Mouse (Mus musculus) embryonic facial prominence, embryonic 15.5 days (tissue): ENCODE measurements around the gene Syne1. TPM values are rescaled to one million over a fixed set of nuclear protein-coding genes. Genes with fewer than 3 reads are reported as not detected.

ENCODE experiments used
- ATAC-seq: fragments of 200-750 bp; cut with Nextera tagmentation; 2 replicates; pipeline ENCODE4 v1.8.0; 2017; ENCODE audit warnings: low read depth, moderate TSS enrichment; ENCODE audit not compliant: insufficient number of reproducible peaks, low FRiP score, low TSS enrichment
- H3K27ac ChIP-seq: fragments of 300-500 bp; sonication (generic); replicated peaks from 2 replicates; pipeline ENCODE4 v1.5.1; 2015; ENCODE audit warnings: mild to moderate bottlenecking, inconsistent platforms
- H3K27me3 ChIP-seq: fragments of 300-500 bp; sonication (generic); 2 replicates; pipeline ENCODE4 v1.6.1; 2015; ENCODE audit warnings: inconsistent platforms
- H3K36me3 ChIP-seq: fragments of 300-500 bp; sonication (generic); 2 replicates; pipeline ENCODE4 v1.6.1; 2015; ENCODE audit warnings: mild to moderate bottlenecking, inconsistent platforms
- H3K4me1 ChIP-seq: fragments of 300-500 bp; sonication (generic); 2 replicates; pipeline ENCODE4 v1.6.1; 2015; ENCODE audit warnings: inconsistent platforms
- H3K4me2 ChIP-seq: fragments of 300-500 bp; sonication (generic); replicated peaks from 2 replicates; pipeline ENCODE4 v1.6.1; 2015; ENCODE audit warnings: mild to moderate bottlenecking, inconsistent platforms
- H3K4me3 ChIP-seq: fragments of 300-500 bp; sonication (generic); replicated peaks from 2 replicates; pipeline ENCODE4 v1.5.1; 2015; ENCODE audit warnings: mild to moderate bottlenecking, inconsistent platforms
- H3K9ac ChIP-seq: fragments of 300-500 bp; sonication (generic); 2 replicates; pipeline ENCODE4 v1.6.1; 2015; ENCODE audit warnings: inconsistent platforms
- H3K9me3 ChIP-seq: fragments of 300-500 bp; sonication (generic); replicated peaks from 2 replicates; pipeline ENCODE4 v1.6.1; 2016; ENCODE audit warnings: inconsistent platforms
- WGBS: fragments of 180-500 bp; shearing (Covaris S2); methylation state at CpG from one replicate; pipeline ENCODE4 v1.1.7; 2015; 5-methylcytosine and 5-hydroxymethylcytosine counted together
- polyA plus RNA-seq: library from polyadenylated mRNA; unstranded; fragments of >200 nt; fragmentation: Nextera tagmentation; extraction: Ambion mirVana; gene quantifications from 2 replicates; pipeline ENCODE4 v1.2.1, GENCODE M21; 2015

Gene Syne1
- polyA plus RNA-seq, 1 experiment from 2014 or later: 8.0 TPM

- Histone ChIP-seq H3K4me1 (no peaks in the 10 kb centered on the region), H3K4me3 (no peak overlapping the region), H3K36me3 (no peaks in the 10 kb centered on the region), H3K9ac (no peak overlapping the region), H3K9me3 (no peaks in the 10 kb centered on the region), H3K27me3 (no peaks in the 10 kb centered on the region), H3K4me2 (no peak overlapping the region), H3K27ac (no peak overlapping the region)
- no peak for ATAC-seq
- WGBS: 74% methylated on average over 4 of the region's 4 CpGs
Measured at GRCm38 (mm10) chr10:5560526-5560925, 9.2 kb upstream of the Syne1 start.

- H3K9ac ChIP-seq: no peak overlapping the region
- no peaks in the 10 kb centered on the region for H3K9me3 ChIP-seq
- no peaks in the 10 kb centered on the region for H3K27me3 ChIP-seq
- H3K27ac ChIP-seq: no peak overlapping the region
- ATAC-seq: no peak
- no peak overlapping the region for H3K4me2 ChIP-seq
- no peaks in the 10 kb centered on the region for H3K4me1 ChIP-seq
- H3K4me3 ChIP-seq: no peak overlapping the region
- no peaks in the 10 kb centered on the region for H3K36me3 ChIP-seq
Measured at GRCm38 (mm10) chr10:5558808-5559207, 7.5 kb upstream of the Syne1 start.

- no peaks in the 10 kb centered on the region for H3K27me3 ChIP-seq
- no peak overlapping the region for H3K4me3 ChIP-seq
- no peak for ATAC-seq
- H3K4me2 ChIP-seq: no peak overlapping the region
- H3K9me3 ChIP-seq: no peaks in the 10 kb centered on the region
- WGBS: 15% methylated on average over 5 of the region's 5 CpGs
- H3K9ac ChIP-seq: no peak overlapping the region
- no peaks in the 10 kb centered on the region for H3K36me3 ChIP-seq
- H3K27ac ChIP-seq: no peak overlapping the region
- H3K4me1 ChIP-seq: peaks cover 9% of the 10 kb centered on the region; the same call in 1 of the 2 replicates
Measured at GRCm38 (mm10) chr10:5554941-5555340, 3.7 kb upstream of the Syne1 start.

GRCm38 (mm10) chr10:5550168-5551021 lies 887 bp downstream of the Syne1 start:
- H3K4me1 ChIP-seq: peaks cover 11% of the 10 kb centered on the region; the same call in 1 of the 2 replicates
- H3K9me3 ChIP-seq: no peaks in the 10 kb centered on the region
- peak overlapping the region; percentile 46 for H3K4me3 ChIP-seq
- H3K4me2 ChIP-seq: peak overlapping the region; percentile 77
- H3K27me3 ChIP-seq: no peaks in the 10 kb centered on the region; the same call in 1 of the 2 replicates
- 1% methylated on average over 44 of the region's 44 CpGs for WGBS
- no peak overlapping the region for H3K27ac ChIP-seq
- H3K36me3 ChIP-seq: no peaks in the 10 kb centered on the region
- peak; percentile 79 for ATAC-seq
- H3K9ac ChIP-seq: peak overlapping the region; percentile 4; the same call in 1 of the 2 replicates

GRCm38 (mm10) chr10:5549871-5550167 lies 1.5 kb downstream of the Syne1 start:
- Histone ChIP-seq H3K36me3 (no peaks in the 10 kb centered on the region), H3K4me2 (peak overlapping the region; percentile 77), H3K9me3 (no peaks in the 10 kb centered on the region), H3K27me3 (no peaks in the 10 kb centered on the region; the same call in 1 of the 2 replicates), H3K4me3 (peak overlapping the region; percentile 46), H3K9ac (no peak overlapping the region), H3K4me1 (peaks cover 11% of the 10 kb centered on the region; the same call in 1 of the 2 replicates), H3K27ac (no peak overlapping the region)
- WGBS: 10% methylated on average over 6 of the region's 6 CpGs
- ATAC-seq: no peak

GRCm38 (mm10) chr10:5548651-5549050 lies 2.6 kb downstream of the Syne1 start:
- Histone ChIP-seq H3K4me2 (no peak overlapping the region), H3K27ac (no peak overlapping the region), H3K4me1 (peaks cover 11% of the 10 kb centered on the region; the same call in 1 of the 2 replicates), H3K27me3 (no peaks in the 10 kb centered on the region; the same call in 1 of the 2 replicates), H3K9ac (no peak overlapping the region), H3K9me3 (no peaks in the 10 kb centered on the region), H3K36me3 (no peaks in the 10 kb centered on the region), H3K4me3 (no peak overlapping the region)
- no peak for ATAC-seq
- WGBS: 83% methylated on average over 2 of the region's 2 CpGs

- Histone ChIP-seq H3K36me3 (no peaks in the 10 kb centered on the region), H3K9me3 (no peaks in the 10 kb centered on the region)
Measured at GRCm38 (mm10) chr10:5547769-5548168, 3.5 kb downstream of the Syne1 start.

GRCm38 (mm10) chr10:5546428-5546827 lies 4.9 kb downstream of the Syne1 start:
- H3K27me3 ChIP-seq: no peaks in the 10 kb centered on the region; the same call in 1 of the 2 replicates
- no peak overlapping the region for H3K27ac ChIP-seq
- no peak overlapping the region for H3K4me2 ChIP-seq
- WGBS: 86% methylated on average over 5 of the region's 5 CpGs
- no peak for ATAC-seq
- H3K36me3 ChIP-seq: no peaks in the 10 kb centered on the region
- H3K4me1 ChIP-seq: peaks cover 11% of the 10 kb centered on the region; the same call in 1 of the 2 replicates
- H3K9me3 ChIP-seq: no peaks in the 10 kb centered on the region
- H3K9ac ChIP-seq: no peak overlapping the region
- no peak overlapping the region for H3K4me3 ChIP-seq

More at GRCm38 (mm10) chr10:5547769-5548168, 3.5 kb downstream of the Syne1 start:
- Histone ChIP-seq H3K9ac (no peak overlapping the region), H3K4me3 (no peak overlapping the region), H3K4me1 (peaks cover 11% of the 10 kb centered on the region; the same call in 1 of the 2 replicates), H3K4me2 (no peak overlapping the region), H3K27ac (no peak overlapping the region), H3K27me3 (no peaks in the 10 kb centered on the region; the same call in 1 of the 2 replicates)
- WGBS: 85% methylated on average over 9 of the region's 9 CpGs
- ATAC-seq: no peak

GRCm38 (mm10) chr10:5528284-5528683 lies 23.0 kb downstream of the Syne1 start:
- no peaks in the 10 kb centered on the region for H3K4me1 ChIP-seq
- H3K9me3 ChIP-seq: no peaks in the 10 kb centered on the region
- WGBS: 58% methylated on average over 1 of the region's 1 CpGs
- H3K27me3 ChIP-seq: no peaks in the 10 kb centered on the region
- H3K9ac ChIP-seq: no peak overlapping the region
- no peak overlapping the region for H3K4me2 ChIP-seq
- no peak for ATAC-seq
- H3K36me3 ChIP-seq: no peaks in the 10 kb centered on the region
- no peak overlapping the region for H3K4me3 ChIP-seq
- H3K27ac ChIP-seq: no peak overlapping the region

- no peak overlapping the region for H3K4me2 ChIP-seq
- WGBS: 56% methylated on average over 4 of the region's 4 CpGs
- H3K9ac ChIP-seq: no peak overlapping the region
Measured at GRCm38 (mm10) chr10:5527634-5528033, 23.6 kb downstream of the Syne1 start.

GRCm38 (mm10) chr10:5522904-5523303 lies 28.4 kb downstream of the Syne1 start:
- 78% methylated on average over 4 of the region's 4 CpGs for WGBS
- no peak for ATAC-seq
- Histone ChIP-seq H3K36me3 (no peaks in the 10 kb centered on the region), H3K9ac (no peak overlapping the region), H3K4me1 (no peaks in the 10 kb centered on the region), H3K9me3 (no peaks in the 10 kb centered on the region), H3K27ac (no peak overlapping the region), H3K4me2 (no peak overlapping the region), H3K4me3 (no peak overlapping the region), H3K27me3 (no peaks in the 10 kb centered on the region)

More at GRCm38 (mm10) chr10:5527634-5528033, 23.6 kb downstream of the Syne1 start:
- Histone ChIP-seq H3K4me1 (no peaks in the 10 kb centered on the region), H3K36me3 (no peaks in the 10 kb centered on the region), H3K4me3 (no peak overlapping the region), H3K9me3 (no peaks in the 10 kb centered on the region), H3K27me3 (no peaks in the 10 kb centered on the region), H3K27ac (no peak overlapping the region)
- no peak for ATAC-seq

GRCm38 (mm10) chr10:5522276-5522675 lies 29.0 kb downstream of the Syne1 start:
- Histone ChIP-seq H3K36me3 (no peaks in the 10 kb centered on the region), H3K27ac (no peak overlapping the region), H3K9ac (no peak overlapping the region), H3K9me3 (no peaks in the 10 kb centered on the region), H3K4me2 (no peak overlapping the region), H3K4me1 (no peaks in the 10 kb centered on the region), H3K27me3 (no peaks in the 10 kb centered on the region), H3K4me3 (no peak overlapping the region)
- no peak for ATAC-seq
- 88% methylated on average over 3 of the region's 3 CpGs for WGBS
